8 mouse cellular contexts compared by ENCODE assay signal in genomic region chr17:56507161-56508068, GRCm38 (mm10). TPM values are rescaled to one million over a fixed set of nuclear protein-coding genes. Genes with fewer than 3 reads are reported as not detected.
A peak's percentile ranks its signal among the peaks of the same experiment; 100 is the strongest.
DNase-seq lines count a peak whose midpoint lies in the region; ATAC-seq and TF ChIP-seq lines count a peak whose summit lies in the region.

No protein-coding gene starts in this region.

- peak; percentile 89 for ATAC-seq in heart, embryonic 11.5 days (replicated peaks; ENCODE audit: insufficient number of reproducible peaks, low FRiP score, low TSS enrichment)
- ATAC-seq in kidney, embryonic 16.5 days (ENCODE audit: low FRiP score, low TSS enrichment), result peak; percentile 95

- no peaks in the 10 kb centered on the region for H3K79me2 ChIP-seq in C2C12 (ENCODE audit: control insufficient read depth, insufficient read depth)
- no peaks in the 10 kb centered on the region for H3K79me2 ChIP-seq in liver, adult 2 months (ENCODE audit: control insufficient read depth, insufficient read depth, low read length)
- no peaks in the 10 kb centered on the region for H3K79me2 ChIP-seq in myocyte (ENCODE audit: control insufficient read depth, insufficient read depth)

- peak; percentile 99 for DNase-seq in brain, embryonic 14.5 days (ENCODE audit: low read depth)
- peak; percentile 93 for DNase-seq in liver, adult 2 months (ENCODE audit: extremely low read depth, low read depth, low spot score)
- peak; percentile 92 for DNase-seq in splenic B cell, adult 2 months (ENCODE audit: low read depth, low spot score)

- H3K4me1 ChIP-seq in erythroblast, embryonic 14.5 days (ENCODE audit: control insufficient read depth), result peaks cover 13% of the 10 kb centered on the region
- H3K4me1 ChIP-seq in heart, embryonic 11.5 days (ENCODE audit: control insufficient read depth, insufficient read depth, low read length), result peaks cover 3% of the 10 kb centered on the region; the same call in 1 of the 2 replicates
- H3K4me1 ChIP-seq in kidney, embryonic 16.5 days (ENCODE audit: insufficient read depth, low read length), result peaks cover 28% of the 10 kb centered on the region
- peaks cover 3% of the 10 kb centered on the region for H3K4me1 ChIP-seq in liver, adult 2 months (ENCODE audit: control insufficient read depth, insufficient read depth, low read length)

- H3K79me3 ChIP-seq in C2C12 (ENCODE audit: low read depth), result no peaks in the 10 kb centered on the region

- H3K9me3 ChIP-seq in erythroblast, embryonic 14.5 days (ENCODE audit: control insufficient read depth, low read length), result peaks cover 28% of the 10 kb centered on the region
- H3K9me3 ChIP-seq in heart, embryonic 11.5 days (replicated peaks; ENCODE audit: control insufficient read depth, low read length), result peaks cover 4% of the 10 kb centered on the region; the same call in 1 of the 2 replicates
- no peaks in the 10 kb centered on the region; the same call in none of the 2 replicates for H3K9me3 ChIP-seq in kidney, embryonic 16.5 days (ENCODE audit: low read length)

- peak overlapping the region; percentile 74 for H3K9ac ChIP-seq in heart, embryonic 11.5 days (ENCODE audit: low read depth, low read length)
- peak overlapping the region; percentile 88 for H3K9ac ChIP-seq in kidney, embryonic 16.5 days (replicated peaks; ENCODE audit: low read length)
- peak overlapping the region; percentile 71 for H3K9ac ChIP-seq in liver, adult 2 months (ENCODE audit: low read depth, low read length)

- H3K36me3 ChIP-seq in C2C12 (ENCODE audit: control insufficient read depth, insufficient read depth) (no peaks in the 10 kb centered on the region), myocyte (ENCODE audit: control insufficient read depth, insufficient read depth) (no peaks in the 10 kb centered on the region)
- no peaks in the 10 kb centered on the region for H3K36me3 ChIP-seq in erythroblast, embryonic 14.5 days (ENCODE audit: control insufficient read depth)
- no peaks in the 10 kb centered on the region for H3K36me3 ChIP-seq in heart, embryonic 11.5 days (ENCODE audit: control insufficient read depth, insufficient read depth, low read length)
- no peaks in the 10 kb centered on the region for H3K36me3 ChIP-seq in kidney, embryonic 16.5 days (ENCODE audit: insufficient read depth, low read length)
- no peaks in the 10 kb centered on the region for H3K36me3 ChIP-seq in liver, adult 2 months (ENCODE audit: control insufficient read depth, insufficient read depth, low read length)
- H3K36me3 ChIP-seq in splenic B cell, adult 2 months (ENCODE audit: control insufficient read depth, insufficient read depth, low read length, poor library complexity, severe bottlenecking), result no peaks in the 10 kb centered on the region

- WGBS in heart, embryonic 11.5 days (ENCODE audit: insufficient replicate concordance), result under 1% methylated on average over 42 of the region's 42 CpGs
- WGBS in kidney, embryonic 16.5 days, result under 1% methylated on average over 42 of the region's 42 CpGs
- WGBS in liver, adult 2 months, result 2% methylated on average over 42 of the region's 42 CpGs

- TF ChIP-seq CTCF in C2C12 (IDR thresholded peaks at IDR 0.05; ENCODE audit: control insufficient read depth, insufficient read depth, insufficient read length), result no peak
- TF ChIP-seq CTCF in brain, embryonic 14.5 days (IDR thresholded peaks at IDR 0.05; ENCODE audit: borderline replicate concordance, extremely low read depth, insufficient read depth, insufficient read length), result no peak
- no peak for TF ChIP-seq CTCF in liver, adult 2 months (IDR thresholded peaks at IDR 0.05; ENCODE audit: low read depth, low read length)

- peak overlapping the region; percentile 37 for H3K4me3 ChIP-seq in C2C12 (ENCODE audit: insufficient read depth, poor library complexity, severe bottlenecking)
- H3K4me3 ChIP-seq in erythroblast, embryonic 14.5 days (replicated peaks), result peak overlapping the region; percentile 65
- H3K4me3 ChIP-seq in heart, embryonic 11.5 days (ENCODE audit: low read depth, low read length), result peak overlapping the region; percentile 46
- H3K4me3 ChIP-seq in kidney, embryonic 16.5 days (ENCODE audit: low read length), result peak overlapping the region; percentile 70
- peak overlapping the region; percentile 63 for H3K4me3 ChIP-seq in liver, adult 2 months (ENCODE audit: insufficient read depth, low read depth, low read length)
- H3K4me3 ChIP-seq in myocyte, result peak overlapping the region; percentile 49

- peak overlapping the region; percentile 77 for H3K27ac ChIP-seq in heart, embryonic 11.5 days (ENCODE audit: low read depth, low read length)
- H3K27ac ChIP-seq in kidney, embryonic 16.5 days (ENCODE audit: low read length), result peak overlapping the region; percentile 88
- H3K27ac ChIP-seq in liver, adult 2 months (replicated peaks; ENCODE audit: insufficient read depth, low read depth, low read length), result peak overlapping the region; percentile 66

- H3K4me2 ChIP-seq in heart, embryonic 11.5 days, result peak overlapping the region; percentile 83
- H3K4me2 ChIP-seq in kidney, embryonic 16.5 days (replicated peaks; ENCODE audit: low read depth, low read length), result peak overlapping the region; percentile 97
- peak overlapping the region; percentile 96 for H3K4me2 ChIP-seq in myocyte (ENCODE audit: low read depth)

- peak overlapping the region; percentile 70 for H3ac ChIP-seq in C2C12 (ENCODE audit: control insufficient read depth, insufficient read length, low read depth)
- peak overlapping the region; percentile 70 for H3ac ChIP-seq in myocyte (ENCODE audit: control insufficient read depth, insufficient read length)

- 0 out of 2 replicates have a peak, but pooled peaks have one; percentile 21 for TF ChIP-seq POLR2A in brain, embryonic 14.5 days (IDR thresholded peaks at IDR 0.05; ENCODE audit: borderline replicate concordance, extremely low read depth, insufficient read depth, insufficient read length, poor library complexity, severe bottlenecking)
- TF ChIP-seq POLR2A in liver, adult 2 months (IDR thresholded peaks at IDR 0.05; ENCODE audit: extremely low read depth, insufficient read depth, low read length), result no peak
- peak; percentile 80 for TF ChIP-seq POLR2A in myocyte (IDR thresholded peaks at IDR 0.05; ENCODE audit: insufficient read length, low read depth)

- H3K27me3 ChIP-seq in C2C12 (ENCODE audit: control insufficient read depth, insufficient read depth, insufficient read length) (no peaks in the 10 kb centered on the region), myocyte (ENCODE audit: control insufficient read depth, insufficient read depth, insufficient read length) (peaks cover 4% of the 10 kb centered on the region)
- peaks cover 47% of the 10 kb centered on the region for H3K27me3 ChIP-seq in erythroblast, embryonic 14.5 days (ENCODE audit: control insufficient read depth)
- H3K27me3 ChIP-seq in heart, embryonic 11.5 days (ENCODE audit: control insufficient read depth, insufficient read depth, low read length), result peaks cover 41% of the 10 kb centered on the region
- peaks cover 35% of the 10 kb centered on the region for H3K27me3 ChIP-seq in kidney, embryonic 16.5 days (ENCODE audit: insufficient read depth, low read length)
- peaks cover 23% of the 10 kb centered on the region for H3K27me3 ChIP-seq in liver, adult 2 months (ENCODE audit: control insufficient read depth, insufficient read depth, low read length)
- no peaks in the 10 kb centered on the region for H3K27me3 ChIP-seq in splenic B cell, adult 2 months (ENCODE audit: control insufficient read depth, insufficient read depth, low read length, poor library complexity, severe bottlenecking)

TF ChIP-seq in C2C12, 6 proteins besides CTCF, POLR2A, EP300 and RAD21:
- peak; percentile 47 for TF ChIP-seq MYOD1 (IDR thresholded peaks at IDR 0.05; ENCODE audit: control insufficient read depth, insufficient read length, low read depth)
- TF ChIP-seq FOSL1 (IDR thresholded peaks at IDR 0.05; ENCODE audit: insufficient read depth, low read length, poor library complexity, severe bottlenecking), result no peak
- TF ChIP-seq USF1 (IDR thresholded peaks at IDR 0.05; ENCODE audit: low read depth), result peak; percentile 22
- TF ChIP-seq MAX (IDR thresholded peaks at IDR 0.05), result peak; percentile 49
TF ChIP-seq in C2C12: peak in this region for 3.

TF ChIP-seq in myocyte, 11 proteins besides CTCF, POLR2A, EP300 and RAD21 (continues in another document):
- TF ChIP-seq TCF12 (IDR thresholded peaks at IDR 0.05; ENCODE audit: insufficient read depth, poor library complexity, severe bottlenecking) (no peak), POLR2AphosphoS2 (IDR thresholded peaks at IDR 0.05; ENCODE audit: insufficient read length, low read depth) (peak; percentile 75), MAX (IDR thresholded peaks at IDR 0.05; ENCODE audit: low read depth) (no peak), MYOG (IDR thresholded peaks at IDR 0.05; ENCODE audit: control insufficient read depth in 1 of 3, insufficient read depth in 1 of 3, insufficient read length in 2 of 3, low read depth in 2 of 3) (peak in 2 of 3 experiments; percentile 52 to 79), TCF3 (IDR thresholded peaks at IDR 0.05; ENCODE audit: insufficient read length, low read depth) (no peak)

RNA-seq across cellular contexts. Expression of gene Znrf4, which starts 4.8 kb away (rescaled TPM):
- polyA plus RNA-seq in C2C12 (2012; fragmentation: generic; extraction: Trizol) (not detected), myocyte (2012; fragmentation: generic; extraction: Trizol) (not detected)
- polyA plus RNA-seq in brain, embryonic 14.5 days (2012; rRNA removed), result 0.05 TPM in 1 of 2 replicates, not detected in the other
- polyA plus RNA-seq in erythroblast, embryonic 14.5 days (2012), result not detected in 2 replicates
- polyA plus RNA-seq in heart, embryonic 11.5 days (2014; fragmentation: Nextera tagmentation; extraction: Ambion mirVana), result not detected in 2 replicates
- polyA plus RNA-seq in kidney, embryonic 16.5 days (2015; fragmentation: Nextera tagmentation; extraction: Ambion mirVana), result not detected in 2 replicates
- total RNA-seq in liver, adult 2 months (2014; rRNA removed), result not detected in 2 replicates
- not detected in 2 replicates for polyA plus RNA-seq in liver, adult 2 months (2012; rRNA removed)

RNA-seq across cellular contexts. Expression of gene Ptprs, which starts 31.1 kb away (rescaled TPM):
- polyA plus RNA-seq in C2C12 (2012; fragmentation: generic; extraction: Trizol) (56.8 TPM), myocyte (2012; fragmentation: generic; extraction: Trizol) (116 TPM)
- polyA plus RNA-seq in brain, embryonic 14.5 days (2012; rRNA removed), result 1,311 and 1,669 TPM in 2 replicates
- polyA plus RNA-seq in erythroblast, embryonic 14.5 days (2012), result 0.33 and 0.44 TPM in 2 replicates
- polyA plus RNA-seq in heart, embryonic 11.5 days (2014; fragmentation: Nextera tagmentation; extraction: Ambion mirVana), result 53.0 and 58.1 TPM in 2 replicates
- polyA plus RNA-seq in kidney, embryonic 16.5 days (2015; fragmentation: Nextera tagmentation; extraction: Ambion mirVana), result 76.1 and 87.2 TPM in 2 replicates
- 4.4 and 6.0 TPM in 2 replicates for total RNA-seq in liver, adult 2 months (2014; rRNA removed)
- polyA plus RNA-seq in liver, adult 2 months (2012; rRNA removed), result 7.5 and 10.2 TPM in 2 replicates

RNA-seq across cellular contexts. Expression of gene Gm20219, which starts 46.8 kb away (rescaled TPM):
- polyA plus RNA-seq in C2C12 (2012; fragmentation: generic; extraction: Trizol) (0.09 TPM), myocyte (2012; fragmentation: generic; extraction: Trizol) (0.28 TPM)
- 2.9 and 3.1 TPM in 2 replicates for polyA plus RNA-seq in brain, embryonic 14.5 days (2012; rRNA removed)
- 0.04 and 0.10 TPM in 2 replicates for polyA plus RNA-seq in erythroblast, embryonic 14.5 days (2012)
- 0.28 and 0.62 TPM in 2 replicates for polyA plus RNA-seq in heart, embryonic 11.5 days (2014; fragmentation: Nextera tagmentation; extraction: Ambion mirVana)
- 1.8 and 2.4 TPM in 2 replicates for polyA plus RNA-seq in kidney, embryonic 16.5 days (2015; fragmentation: Nextera tagmentation; extraction: Ambion mirVana)
- not detected in 2 replicates for total RNA-seq in liver, adult 2 months (2014; rRNA removed)
- polyA plus RNA-seq in liver, adult 2 months (2012; rRNA removed), result 0.14 and 0.31 TPM in 2 replicates

Comparison
In these comparisons a context has a peak if more than half of its experiments do, and no peak if none do; other contexts are left out.
1. Peak in every context shown above with its lines: DNase-seq, ATAC-seq, H3K4me3 ChIP-seq and H3K27ac ChIP-seq.
2. RNA of gene Ptprs, which starts 31.1 kb away (polyA plus RNA-seq): 1,311 to 1,669 TPM in brain, embryonic 14.5 days; 116 TPM in myocyte (single experiment), 76.1 to 87.2 TPM in kidney, embryonic 16.5 days, 53.0 to 58.1 TPM in heart, embryonic 11.5 days, 56.8 TPM in C2C12 (single experiment), 7.5 to 10.2 TPM in liver, adult 2 months and 0.33 to 0.44 TPM in erythroblast, embryonic 14.5 days; every median in the first group is over 10 times any median in the second.